Mouse (Mus musculus) layer of hippocampus, adult 9-11 months (tissue): ENCODE data around the gene Paqr8.

Experiments used
- DNase-seq: peaks from one replicate; pipeline ENCODE4 v3.0.0; 2022

Gene Paqr8

DNA sequence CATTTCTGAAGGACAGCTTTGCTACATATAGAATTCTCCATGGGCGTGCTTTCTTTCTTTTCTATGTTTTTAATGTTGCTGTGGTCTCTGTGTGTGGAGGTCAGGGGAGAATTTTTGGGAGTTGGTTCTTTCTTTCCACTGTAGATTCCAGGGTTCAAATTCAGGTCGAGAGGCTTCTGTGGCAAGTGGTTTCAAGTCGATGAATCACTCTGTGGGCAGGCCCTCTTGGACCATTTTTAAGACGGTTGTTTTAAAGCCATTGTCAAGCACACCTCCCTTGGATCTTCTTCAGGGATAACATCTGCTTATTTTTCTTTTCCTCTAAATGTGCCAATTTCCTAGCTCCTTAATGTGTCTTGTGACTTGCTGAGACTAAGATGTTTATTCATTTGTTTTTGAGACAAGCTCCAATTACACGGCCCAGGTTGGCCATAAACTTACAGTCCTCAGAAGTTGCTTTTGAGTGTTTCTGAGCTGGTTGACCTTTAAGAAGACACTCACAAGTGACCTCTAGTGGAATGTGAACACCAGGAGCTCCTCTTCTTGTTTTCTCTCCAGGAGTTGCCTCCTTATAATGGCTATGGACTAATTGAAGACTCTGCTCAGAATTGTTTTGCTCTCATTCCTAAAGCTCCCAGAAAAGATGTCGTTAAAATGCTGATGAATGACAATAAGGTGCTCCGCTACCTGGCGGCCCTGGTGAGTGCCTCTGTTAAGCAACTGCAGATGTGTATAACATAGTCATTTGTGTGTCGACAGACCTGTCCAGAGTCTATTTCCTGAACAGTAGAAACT is 84.1 kb downstream of the Paqr8 start:
- DNase-seq: no peak

DNA sequence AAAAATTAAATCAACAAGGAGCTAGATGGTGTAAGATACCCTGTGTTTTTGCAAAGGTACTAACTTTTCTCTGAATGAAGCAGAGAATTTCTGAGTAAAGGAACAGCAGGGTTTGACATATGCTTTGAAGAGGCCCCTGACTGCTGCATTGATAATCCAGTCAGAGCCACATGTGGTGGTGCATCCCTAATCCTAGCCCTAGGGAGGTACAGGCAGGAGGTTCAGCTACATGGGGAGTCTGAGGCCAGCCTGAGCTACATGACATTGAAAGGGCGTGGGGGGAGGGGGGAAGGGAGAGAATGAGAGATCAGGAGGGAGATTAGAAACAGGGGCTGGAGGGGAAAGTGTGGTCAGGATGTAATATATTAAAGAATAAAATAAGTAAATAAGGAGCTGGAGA is 90.1 kb downstream of the Paqr8 start:
- DNase-seq: no peak

DNA sequence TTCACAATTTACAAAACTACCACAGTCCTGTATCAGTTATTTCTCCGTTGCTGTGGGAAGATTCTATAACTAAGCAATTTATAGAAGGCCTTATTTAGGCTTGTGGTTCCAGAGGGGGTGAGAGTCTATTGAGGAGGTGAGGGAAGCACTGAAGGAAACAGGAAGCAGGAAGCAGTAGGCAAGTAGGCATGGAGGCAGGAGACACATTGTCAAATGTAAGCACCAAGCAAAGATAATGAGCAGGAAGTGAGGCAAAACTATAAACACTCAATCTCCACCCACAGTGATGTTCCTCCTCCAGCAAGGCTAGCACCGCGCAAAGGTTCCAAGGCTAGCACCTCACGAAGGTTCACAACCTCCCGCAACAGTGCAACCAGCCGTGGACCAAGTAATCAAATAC is 91.4 kb downstream of the Paqr8 start:
- no peak for DNase-seq

DNA sequence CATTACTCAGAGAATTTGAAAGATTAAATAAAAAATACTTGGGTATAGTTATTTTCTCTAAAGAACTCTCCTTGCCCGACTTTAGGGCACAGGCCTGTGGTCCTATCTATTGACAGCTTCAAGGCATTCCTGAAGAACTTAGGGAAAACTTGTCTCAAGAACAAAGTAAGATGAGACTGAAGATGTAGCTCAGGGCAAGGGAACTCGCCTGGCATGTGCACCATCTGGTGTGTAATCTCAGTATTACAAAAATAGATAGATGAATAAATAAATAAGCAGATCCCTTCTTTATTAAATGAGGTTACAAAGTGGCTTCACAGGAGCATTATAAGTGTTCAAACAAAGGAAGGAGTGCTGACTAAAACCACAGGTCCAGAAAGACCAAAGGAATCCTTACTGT is 93.7 kb downstream of the Paqr8 start:
- DNase-seq: no peak

DNA sequence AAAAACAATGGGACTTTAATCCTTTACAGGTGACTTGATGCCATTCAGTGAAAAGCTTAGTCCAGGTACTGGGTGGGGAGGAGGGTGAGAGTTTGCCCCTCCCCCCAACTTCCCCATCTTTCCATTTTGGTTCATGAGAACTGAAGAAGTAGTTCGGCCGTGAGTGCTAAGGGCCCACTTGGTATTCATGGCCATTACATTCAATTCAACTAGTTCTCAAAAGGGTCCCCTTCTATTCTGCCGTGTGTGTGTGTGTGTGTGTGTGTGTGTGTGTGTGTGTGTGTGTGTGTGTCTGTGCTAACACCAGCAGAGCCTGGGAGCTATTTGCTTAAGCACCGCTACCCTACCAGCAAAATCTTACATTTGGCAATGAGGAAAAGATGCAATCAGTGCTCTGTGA is 94.2 kb downstream of the Paqr8 start:
- no peak for DNase-seq

DNA sequence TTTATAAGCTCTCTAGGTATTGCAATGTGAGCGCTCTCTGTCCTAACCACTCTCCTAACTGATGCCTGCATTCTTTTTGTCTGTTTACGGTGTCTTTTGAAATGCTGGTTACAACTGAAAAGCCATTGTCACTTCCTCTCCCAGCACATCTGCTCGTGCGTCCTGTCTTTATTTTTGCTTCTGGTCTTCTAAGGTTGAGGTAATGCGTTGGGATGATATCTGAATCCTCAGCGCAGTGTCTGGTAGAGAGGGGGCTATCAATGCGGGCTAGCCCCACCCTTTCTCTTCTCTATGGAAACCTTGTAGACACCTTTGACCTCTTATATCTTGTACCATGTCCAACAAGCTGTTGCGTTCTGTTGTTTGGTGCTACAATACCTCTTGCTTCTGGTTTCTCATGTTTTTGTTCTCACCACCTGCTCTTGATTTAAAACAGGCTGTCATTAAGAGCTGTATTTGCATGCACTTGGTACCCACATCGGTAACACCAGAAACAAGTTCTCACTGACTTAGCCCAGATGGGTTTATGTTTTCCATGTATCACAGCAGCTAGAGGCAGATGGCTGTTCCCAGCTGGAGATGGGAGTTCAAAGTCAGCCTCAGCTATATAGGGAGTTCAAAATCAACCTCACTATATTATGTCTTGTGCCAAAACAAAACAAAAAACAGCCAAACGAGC is 96.1 kb downstream of the Paqr8 start:
- DNase-seq: no peak
